Mouse (Mus musculus) A20 (cell line): ENCODE data around the gene Nox3.

Experiments
- DNase-seq: peaks from one replicate; pipeline ENCODE4 v3.0.0-alpha.2; 2011; ENCODE audit warnings: low read depth, low spot score

Nox3 gene

DNA sequence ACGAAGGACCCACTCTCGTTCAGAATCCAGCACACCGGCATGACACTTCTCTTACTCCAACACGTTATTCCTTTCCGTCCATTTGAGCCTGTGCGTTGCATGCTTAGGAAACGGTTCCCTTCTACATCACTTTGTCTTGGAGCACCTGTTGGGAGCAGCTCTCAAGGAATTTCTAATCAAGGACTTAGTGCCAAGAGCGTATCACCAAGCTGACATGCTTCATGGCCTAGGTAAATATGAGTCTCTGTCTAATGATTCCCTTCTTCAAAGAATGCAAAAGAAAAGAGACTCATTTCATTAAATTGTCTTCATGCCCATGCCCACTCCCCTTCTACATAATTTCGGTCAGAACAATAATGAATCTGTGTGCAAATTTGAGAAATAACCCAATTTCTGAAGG is at the start of gene Nox3:
Gene Nox3 (minus strand): TSS at position 101 of the 400 bp plus-strand sequence.
- no peak for DNase-seq

DNA sequence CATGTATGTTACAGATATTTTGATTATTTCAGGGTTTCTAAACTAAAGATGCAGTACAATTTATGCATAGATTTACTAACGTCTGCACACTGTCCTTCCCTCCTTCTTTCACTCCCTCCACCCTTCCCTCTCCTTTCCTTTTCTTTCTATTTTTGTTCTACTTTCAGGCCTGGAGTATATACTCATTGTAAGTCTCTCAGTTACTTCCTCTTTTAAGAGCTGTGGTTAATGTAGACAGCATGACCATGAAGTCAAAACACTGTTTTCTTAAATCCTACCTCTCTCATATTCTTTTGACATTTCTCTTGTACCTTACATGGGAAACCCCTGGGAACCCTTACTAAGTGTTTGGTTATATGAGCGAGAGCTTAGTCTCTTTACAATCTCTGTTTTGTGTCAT is 48.3 kb upstream of the Nox3 start:
- no peak for DNase-seq

DNA sequence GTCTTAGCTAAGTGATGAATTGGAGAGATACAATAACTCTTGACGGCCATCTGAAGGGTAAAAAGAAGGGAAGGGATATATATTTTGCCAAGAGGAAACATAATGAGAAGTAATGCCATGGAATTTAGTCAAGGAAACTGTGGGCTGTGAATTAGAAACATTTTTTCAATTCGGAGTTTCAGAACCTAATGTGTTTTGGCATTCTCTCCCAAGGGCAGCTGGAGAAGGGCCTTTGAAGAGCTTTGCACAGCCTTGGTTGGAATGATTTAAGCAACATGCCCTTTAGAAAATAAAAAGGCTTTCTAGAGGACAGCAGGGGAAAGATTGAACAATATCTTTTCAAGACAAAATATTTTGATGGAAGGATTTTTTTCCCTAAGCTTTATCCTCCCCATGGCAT is 40.9 kb upstream of the Nox3 start:
- DNase-seq, result no peak

DNA sequence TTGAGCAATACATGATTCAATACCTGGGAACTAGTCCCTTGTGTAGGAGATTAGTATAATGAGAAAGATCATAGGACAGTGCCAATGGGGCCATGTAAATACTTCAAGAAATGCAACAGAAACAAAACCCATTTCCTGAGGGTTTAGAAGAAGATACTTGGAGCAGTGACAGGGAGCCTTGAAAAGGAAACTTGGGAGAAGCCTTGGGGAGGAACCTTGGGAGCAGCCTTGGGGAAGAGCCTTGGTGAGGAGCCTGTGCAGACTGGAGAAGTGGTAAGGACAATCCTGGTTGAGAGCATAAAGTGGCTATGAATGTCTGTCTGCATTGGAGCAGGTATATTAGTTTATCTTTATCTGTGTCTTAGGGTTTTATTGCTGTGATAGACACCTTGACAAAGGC is 38.2 kb upstream of the Nox3 start:
- no peak for DNase-seq

DNA sequence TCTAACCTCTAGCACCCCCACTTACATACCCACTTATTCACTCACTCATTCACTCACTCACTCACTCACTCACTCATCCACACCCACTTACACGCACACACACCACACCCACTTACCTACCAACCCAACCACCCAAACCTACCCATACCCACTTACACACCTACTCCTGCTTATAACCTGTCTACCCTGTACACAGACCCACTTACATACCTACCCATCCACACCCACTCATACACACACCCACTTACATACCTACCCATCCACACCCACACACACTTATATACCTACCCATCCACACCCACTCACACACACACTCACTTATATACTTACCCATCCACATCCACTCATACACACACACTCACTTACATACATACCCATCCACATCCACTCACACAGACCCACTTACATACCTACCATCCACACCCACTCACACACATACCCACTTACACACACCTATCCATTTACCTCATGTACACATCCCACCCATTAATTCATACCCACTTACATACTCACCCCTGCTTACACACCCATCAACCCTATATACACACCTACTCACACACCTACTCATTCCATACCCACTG is 9.4 kb upstream of the Nox3 start:
- no peak for DNase-seq

DNA sequence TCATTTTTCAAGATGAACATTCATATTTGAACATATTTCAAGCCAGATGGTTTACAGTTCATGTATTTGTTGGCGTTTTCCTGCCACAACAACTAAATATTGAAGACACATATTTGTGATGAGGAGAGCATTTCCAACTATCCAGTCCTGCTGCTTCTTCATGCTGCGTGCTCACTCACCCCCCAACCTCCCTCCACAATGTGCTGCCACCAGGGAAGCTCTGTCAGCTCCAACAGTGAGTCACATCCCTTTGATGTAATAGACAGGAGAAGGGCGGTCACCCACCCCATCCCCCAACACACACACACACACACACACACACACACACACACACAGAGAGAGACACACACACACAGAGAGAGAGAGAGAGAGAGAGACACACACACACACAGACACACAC is 6.3 kb upstream of the Nox3 start:
- no peak for DNase-seq

DNA sequence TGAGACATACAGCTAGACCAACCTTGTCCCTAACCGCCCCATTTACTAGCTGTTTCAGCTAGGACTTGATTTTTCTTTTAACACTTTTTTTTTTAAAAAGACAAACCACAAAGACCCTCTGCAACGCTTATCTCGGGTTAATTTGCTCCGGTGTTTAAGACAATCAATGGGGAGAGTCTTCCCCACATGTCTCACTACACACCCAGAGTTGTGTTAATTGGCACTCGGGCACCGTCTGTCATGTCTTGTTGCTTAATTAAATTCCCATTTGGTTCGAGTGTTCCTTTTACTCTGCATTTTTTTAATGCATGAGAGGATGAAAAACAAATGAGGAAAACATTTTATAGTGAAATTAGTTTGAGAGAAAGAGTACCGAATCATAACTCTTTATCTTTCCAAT is 3.2 kb downstream of the Nox3 start:
- DNase-seq, result no peak

DNA sequence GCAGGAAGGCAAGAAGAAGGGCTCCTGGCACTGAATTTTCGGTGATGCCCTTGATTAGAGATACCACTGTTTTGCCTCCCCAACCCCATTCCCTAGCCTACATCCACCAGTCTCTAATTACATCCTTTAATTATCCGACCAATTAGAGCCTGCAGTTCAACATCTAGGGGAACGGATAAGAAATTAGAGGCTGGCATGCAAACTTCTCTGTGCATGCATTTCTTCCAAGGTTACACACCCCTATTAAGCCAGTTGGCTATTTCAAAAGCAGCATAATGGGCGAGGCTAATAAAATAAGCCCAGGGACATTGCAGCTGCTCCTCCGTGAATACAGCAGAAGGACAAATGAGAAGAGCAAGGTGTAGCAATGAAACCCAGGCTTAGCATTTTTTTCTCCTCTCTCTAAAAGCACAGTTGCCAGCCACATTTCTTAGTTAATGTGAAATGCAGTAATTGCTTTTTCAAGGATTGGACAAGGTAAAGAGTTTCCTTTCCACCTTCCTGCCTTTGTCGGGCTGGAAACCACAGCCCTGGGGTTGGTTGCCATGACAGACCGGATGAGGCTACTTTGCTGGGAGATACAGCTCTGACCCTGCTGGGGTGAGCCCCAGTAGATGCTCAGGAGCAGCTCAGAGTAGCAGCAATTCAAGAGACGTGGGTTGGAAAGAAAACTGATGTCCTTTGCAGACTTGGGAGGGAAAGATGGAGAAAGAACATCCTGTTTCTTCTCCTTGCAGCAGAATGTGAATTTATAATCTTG is 5.4 kb downstream of the Nox3 start:
- no peak for DNase-seq

DNA sequence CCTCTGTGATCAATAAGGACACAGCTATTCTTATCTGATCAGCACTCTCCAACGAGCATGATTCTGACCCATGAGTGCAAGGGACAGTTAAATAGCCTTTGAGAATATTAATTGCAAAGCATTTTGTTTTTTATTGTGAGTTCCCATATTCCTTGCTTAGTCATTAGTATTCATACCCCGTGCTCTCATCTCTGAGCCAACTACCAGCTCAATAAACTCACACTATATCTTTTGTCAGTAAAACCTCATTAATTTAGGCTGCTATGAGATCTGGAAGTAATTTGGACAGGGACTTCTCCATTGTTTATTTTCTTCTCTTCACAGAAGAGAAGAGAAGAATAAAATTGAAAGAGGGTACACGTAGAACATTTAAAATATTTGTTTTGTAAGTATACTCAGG is 12.4 kb downstream of the Nox3 start:
- DNase-seq, result no peak

DNA sequence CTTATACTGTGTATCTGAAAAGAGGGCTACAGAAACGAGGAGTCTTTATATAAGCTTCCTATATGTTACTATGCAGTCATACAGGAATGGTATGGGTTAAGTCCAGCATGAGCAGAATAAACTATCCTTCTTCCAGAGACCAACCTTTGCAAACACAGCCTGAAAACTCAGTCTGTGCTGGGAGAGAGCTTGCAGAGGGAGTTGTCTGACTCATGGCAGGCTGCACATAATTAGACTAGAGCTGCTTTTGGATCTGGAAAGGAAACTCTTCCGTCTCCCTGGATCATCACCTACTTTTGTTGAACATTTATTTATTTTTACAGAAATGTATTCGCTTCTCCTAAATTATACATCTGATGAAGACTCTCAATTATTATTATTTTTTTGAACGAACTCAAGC is 26.8 kb downstream of the Nox3 start:
- DNase-seq, result no peak

DNA sequence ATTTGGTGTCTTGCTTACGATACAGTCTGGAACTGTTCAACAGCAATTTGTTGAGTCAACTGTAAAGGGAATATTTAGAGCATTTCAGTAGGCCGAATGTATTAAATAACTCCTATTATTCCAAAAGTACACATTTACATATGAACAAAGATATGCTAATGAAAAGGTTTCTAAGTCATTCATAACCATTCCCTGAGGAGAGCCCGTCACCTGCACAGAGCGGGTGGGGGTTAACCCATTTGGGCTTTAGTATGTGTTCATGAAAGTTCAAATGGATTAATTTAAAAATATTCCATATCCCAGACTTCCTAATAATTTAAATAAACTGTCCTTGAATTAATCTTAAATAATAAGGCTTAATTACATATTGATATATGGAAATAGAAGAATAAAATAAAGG is 28.8 kb downstream of the Nox3 start:
- DNase-seq, result no peak

DNA sequence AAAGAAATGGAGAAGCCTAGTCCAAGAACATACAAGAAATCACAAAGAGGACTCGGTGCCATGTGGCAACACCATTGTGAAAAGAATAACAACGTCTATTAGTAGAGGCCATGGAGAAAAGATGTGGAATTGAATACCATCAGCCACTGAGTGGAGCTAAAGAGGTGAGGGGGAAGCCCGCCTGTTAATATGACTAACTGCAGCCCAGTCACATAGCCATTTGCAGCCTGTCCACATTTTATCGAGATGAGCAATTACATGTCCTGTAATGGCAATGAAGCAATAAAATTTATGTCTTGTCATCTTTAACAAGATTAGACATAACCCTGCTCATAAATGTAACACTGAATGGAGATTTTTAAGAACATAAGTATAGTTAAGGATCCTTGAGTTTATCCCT is 30.7 kb downstream of the Nox3 start:
- no peak for DNase-seq

DNA sequence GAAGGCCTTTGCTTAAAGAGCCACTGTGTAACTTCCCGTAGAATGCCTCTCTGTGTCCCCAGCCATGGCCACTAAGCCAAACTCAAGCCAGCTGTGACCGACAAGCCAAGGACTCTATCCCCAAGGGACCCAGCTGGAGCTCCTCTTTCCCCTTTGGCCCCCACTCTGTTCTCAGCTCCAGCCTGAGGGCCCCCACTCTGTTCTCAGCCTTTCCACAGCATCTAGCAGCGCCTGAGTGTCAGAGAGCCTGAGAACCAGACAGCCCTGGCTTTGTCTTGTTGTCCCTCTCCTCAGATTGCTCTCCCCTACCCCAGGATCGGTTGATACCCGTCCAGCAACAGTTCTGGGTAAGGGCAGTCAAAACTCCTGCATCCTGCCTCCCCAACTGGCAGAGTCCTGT is 36.6 kb downstream of the Nox3 start:
- no peak for DNase-seq

DNA sequence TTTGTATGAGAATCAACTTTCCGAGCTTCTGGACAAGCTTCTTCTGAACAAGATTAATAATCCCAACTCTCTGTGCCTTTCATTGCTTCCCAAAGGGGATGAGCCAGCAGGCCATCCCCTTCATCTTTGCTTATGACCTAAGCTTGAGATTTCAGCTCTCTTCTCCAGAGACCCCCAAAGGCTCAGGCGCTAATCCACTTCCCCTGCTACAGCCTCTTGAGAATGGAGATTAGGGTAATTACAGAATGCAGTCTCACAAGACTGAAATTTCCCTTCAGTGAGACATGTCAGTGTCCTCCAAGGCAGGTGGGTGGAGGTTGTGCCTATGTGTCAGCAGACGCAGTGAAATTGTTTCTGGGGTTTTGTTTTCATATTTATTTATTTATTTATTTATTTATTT is 45.7 kb downstream of the Nox3 start:
- DNase-seq, result no peak

DNA sequence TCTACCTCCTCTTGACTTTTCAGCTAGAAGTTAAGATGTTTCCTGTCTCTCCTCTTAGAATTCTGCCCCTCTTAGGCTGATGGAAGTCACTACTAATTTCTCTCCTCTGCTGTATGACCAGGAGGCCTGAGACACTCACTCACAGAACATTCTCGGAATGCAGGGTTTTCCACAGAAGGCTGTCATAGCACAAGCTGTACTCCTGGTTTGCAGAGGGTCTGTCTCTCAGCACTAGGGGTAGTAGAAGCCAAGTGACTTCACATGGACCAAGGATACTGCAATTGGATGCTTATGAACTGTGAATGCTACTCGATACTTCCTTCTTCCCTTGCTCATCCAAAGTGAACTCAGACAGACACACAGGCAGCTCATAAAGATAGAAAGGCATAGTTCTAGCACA is 52.5 kb downstream of the Nox3 start:
- no peak for DNase-seq

DNA sequence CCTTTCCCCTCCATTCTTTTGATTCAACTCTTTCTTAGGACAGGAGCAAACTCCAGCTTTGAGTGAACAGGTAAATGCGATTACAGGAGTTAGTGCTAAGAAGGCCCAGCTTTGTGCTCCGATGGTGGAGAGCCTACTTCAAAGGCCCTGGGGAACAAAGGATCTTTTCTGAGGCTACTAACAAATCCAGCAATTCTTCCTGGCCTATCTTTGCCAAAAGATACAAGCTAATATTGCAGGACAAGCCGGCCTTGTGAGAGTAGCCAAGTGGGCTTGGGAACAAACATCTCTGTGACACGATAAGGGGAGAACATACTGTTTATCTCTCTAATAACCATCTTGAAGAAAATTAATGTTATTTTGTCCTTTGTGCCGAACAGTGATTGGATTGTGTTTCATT is 54.6 kb downstream of the Nox3 start:
- no peak for DNase-seq

DNA sequence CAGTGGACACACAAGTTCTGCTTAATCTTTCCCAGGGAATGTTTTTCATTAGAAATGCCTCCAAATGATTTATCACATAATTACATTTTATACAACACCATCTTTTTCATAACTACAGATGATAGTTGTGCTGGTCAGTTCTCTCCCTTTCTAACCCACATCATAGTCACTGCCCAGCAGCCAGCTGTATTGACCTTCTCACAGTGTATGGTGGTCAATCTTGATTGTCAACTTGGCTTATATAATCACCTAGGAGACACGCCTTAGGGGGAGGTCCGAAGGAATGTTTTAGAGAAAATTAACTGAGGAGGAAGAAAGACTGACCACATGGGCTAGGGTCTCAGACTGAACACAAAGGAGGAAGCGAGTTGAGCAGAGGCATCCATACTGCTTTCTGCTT is 57.3 kb downstream of the Nox3 start:
- DNase-seq, result no peak

DNA sequence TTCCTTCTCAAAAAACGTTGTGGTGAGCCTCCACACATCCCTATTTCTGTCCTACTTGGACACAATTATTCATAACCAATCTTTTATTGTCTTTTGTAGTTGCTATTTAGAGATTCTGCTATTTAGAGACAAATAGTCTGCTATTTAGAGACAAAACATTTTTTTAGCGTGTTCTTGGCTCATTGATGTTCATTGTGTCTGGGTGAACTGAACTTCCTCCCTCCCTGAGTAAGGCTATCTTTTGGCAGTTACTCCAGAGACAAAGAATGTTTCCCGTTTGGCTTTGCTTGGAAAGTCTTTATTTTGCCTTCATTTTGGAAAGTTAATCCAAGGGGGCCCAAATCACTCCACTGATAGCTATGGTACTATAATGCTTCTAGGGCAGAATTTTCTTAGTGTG is 63.6 kb downstream of the Nox3 start:
- DNase-seq, result no peak

DNA sequence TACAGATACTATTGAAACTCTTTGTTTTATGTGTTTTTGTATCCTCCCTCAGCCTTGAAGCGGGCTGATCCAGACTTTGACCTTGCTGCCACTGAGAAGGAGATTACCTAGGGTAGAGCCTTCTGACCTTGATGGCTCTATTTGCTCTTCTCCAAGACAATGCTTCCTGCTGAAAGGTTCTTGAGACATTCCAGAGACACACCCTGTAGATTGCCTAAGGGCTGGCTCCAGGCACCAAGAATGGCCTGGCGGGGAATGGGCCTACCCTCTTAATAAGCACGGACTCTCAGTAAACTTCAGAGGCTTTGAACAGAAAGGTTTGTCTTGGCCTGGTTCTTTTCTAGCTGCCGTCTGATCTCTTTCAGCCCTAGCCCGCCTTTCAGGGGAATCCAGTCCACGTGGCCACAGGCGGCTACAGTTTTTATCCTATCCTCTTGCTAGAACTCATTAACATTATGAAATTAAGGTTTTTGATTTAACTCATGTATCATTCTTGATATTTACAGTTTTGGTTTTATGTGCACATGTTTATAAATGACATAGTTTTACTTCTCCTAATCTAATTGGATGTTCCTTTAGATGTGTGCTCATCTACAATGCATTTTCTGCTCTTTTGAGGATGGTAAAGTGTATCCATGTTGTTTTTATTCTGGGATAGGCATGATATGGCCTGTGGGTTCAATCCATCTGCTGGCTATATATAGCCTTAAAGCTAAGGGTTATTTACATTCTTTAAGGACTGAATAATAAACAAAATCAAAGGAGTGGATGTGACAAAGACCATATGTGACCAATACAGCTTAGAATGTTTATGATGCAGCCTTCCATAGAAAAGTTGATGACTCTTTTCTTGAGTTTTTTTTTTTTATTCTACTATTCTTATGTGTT is 79.5 kb downstream of the Nox3 start:
- DNase-seq, result no peak

DNA sequence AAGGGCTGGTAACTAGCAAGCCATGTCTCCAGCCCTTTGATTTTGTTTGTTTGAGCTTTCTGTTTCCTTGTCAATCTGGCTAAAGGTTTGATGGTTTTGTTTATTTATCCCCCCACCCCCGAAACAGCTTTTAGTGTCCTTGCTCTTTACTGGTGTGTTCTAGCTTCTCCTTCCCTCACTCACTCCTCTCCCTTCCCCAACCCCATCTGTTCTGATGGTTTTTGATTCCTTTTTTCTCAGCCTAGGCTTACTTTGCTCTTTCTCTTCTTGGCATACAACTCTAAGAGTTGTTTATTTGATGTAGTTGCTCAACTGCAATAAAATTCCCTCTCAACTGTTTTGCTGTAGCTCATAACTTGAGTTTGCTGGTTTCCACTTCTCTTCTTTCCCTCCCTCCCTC is 80.5 kb downstream of the Nox3 start:
- no peak for DNase-seq

DNA sequence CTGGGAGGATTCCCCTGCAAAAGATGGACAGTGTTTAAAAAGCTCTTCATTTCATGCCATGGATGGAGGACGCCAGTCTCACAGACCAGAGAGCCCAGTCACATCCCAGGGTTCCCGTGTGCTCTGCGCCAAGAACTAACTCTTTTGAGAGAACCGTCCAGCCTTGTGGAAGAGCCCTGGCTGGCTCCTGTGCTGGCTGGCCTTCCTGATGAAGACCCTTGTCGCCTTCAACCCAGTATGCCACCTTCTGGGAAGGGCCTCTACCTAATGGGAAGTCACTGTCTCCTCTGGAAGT is 84.3 kb downstream of the Nox3 start:
- DNase-seq, result no peak

DNA sequence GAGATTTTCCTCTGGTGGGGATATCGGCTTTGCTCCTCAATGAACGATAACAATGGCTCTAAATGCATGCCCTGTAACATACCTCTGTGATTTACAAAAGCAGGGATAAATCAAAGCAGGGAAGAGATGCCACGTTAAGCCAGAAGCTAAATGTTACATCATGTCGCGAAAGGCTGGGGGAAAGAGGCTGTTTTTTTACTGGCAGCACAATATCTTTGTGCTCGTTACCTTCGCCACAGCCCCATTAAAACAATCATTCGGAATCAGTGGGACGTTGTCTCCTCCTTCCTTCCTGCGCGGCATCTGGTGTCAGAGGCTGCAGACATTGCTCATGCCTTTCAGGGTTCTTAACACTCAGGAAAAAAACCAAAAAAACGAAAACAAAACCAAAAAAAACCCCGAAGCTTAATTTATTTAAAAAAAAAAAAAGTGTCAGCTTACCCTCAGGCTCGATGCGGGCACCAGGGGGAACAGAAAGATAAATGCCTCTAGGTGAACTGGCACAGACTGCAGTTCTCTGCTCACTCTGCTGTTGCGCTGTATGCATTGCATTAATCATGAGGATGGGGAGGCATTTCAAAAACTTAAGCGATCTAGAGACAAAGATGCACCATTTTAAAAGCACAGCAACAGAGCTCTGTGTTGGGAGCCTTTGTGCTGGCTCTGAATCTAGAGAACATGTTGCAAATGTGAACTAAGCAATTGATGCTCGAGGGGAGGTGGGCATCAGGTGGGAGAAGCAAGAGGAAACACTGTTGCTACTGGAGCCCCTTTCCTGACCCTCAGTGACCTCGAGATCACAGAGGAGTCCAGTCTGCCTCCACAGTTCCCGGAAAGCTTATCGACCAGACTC is 84.9 kb downstream of the Nox3 start:
- no peak for DNase-seq
